Mouse (Mus musculus) stomach, postnatal 0 days (tissue): ENCODE data around the gene Fgfr2. TPM values are rescaled to one million over a fixed set of nuclear protein-coding genes. Genes with fewer than 3 reads are reported as not detected.

Experiments
- ATAC-seq: fragments of 200-750 bp; cut with Nextera tagmentation; 2 replicates; pipeline ENCODE4 v1.8.0; 2017; ENCODE audit not compliant: low FRiP score, low TSS enrichment
- DNase-seq: peaks from one replicate; pipeline ENCODE4 v3.0.0-alpha.2; 2016; ENCODE audit warnings: low spot score
- H3K27ac ChIP-seq: fragments of 300-500 bp; sonication (generic); replicated peaks from 2 replicates; pipeline ENCODE4 v1.5.1; 2014; ENCODE audit warnings: mild to moderate bottlenecking, control low read depth
- H3K27me3 ChIP-seq: fragments of 300-500 bp; sonication (generic); 2 replicates; pipeline ENCODE4 v1.6.1; 2014; ENCODE audit warnings: low read length; ENCODE audit not compliant: control insufficient read depth, insufficient read depth
- H3K36me3 ChIP-seq: fragments of 300-500 bp; sonication (generic); 2 replicates; pipeline ENCODE4 v1.6.1; 2014; ENCODE audit warnings: low read length, mixed read lengths; ENCODE audit not compliant: control insufficient read depth, insufficient read depth
- H3K4me1 ChIP-seq: fragments of 300-500 bp; sonication (generic); replicated peaks from 2 replicates; pipeline ENCODE4 v1.6.1; 2014; ENCODE audit warnings: antibody characterized with exemption; ENCODE audit not compliant: control insufficient read depth, insufficient read depth
- H3K4me2 ChIP-seq: fragments of 300-500 bp; sonication (generic); replicated peaks from 2 replicates; pipeline ENCODE4 v1.6.1; 2014; ENCODE audit warnings: low read depth, mild to moderate bottlenecking, control low read depth, moderate library complexity
- H3K4me3 ChIP-seq: fragments of 300-500 bp; sonication (generic); 2 replicates; pipeline ENCODE4 v1.5.1; 2014; ENCODE audit warnings: low read depth, low read length, control low read depth
- H3K9ac ChIP-seq: fragments of 300-500 bp; sonication (generic); 2 replicates; pipeline ENCODE4 v1.6.1; 2014; ENCODE audit warnings: mild to moderate bottlenecking, low read length, control low read depth, mixed read lengths
- H3K9me3 ChIP-seq: fragments of 300-500 bp; sonication (generic); 2 replicates; pipeline ENCODE4 v1.6.1; 2016; ENCODE audit warnings: low read length; ENCODE audit not compliant: control insufficient read depth
- CTCF ChIP-seq: IDR thresholded peaks from 2 replicates; pipeline ENCODE4 v1.5.1; 2016; ENCODE audit warnings: antibody characterized with exemption, low read depth, mild to moderate bottlenecking, moderate library complexity
- EP300 ChIP-seq: optimal IDR thresholded peaks from 2 replicates; pipeline ENCODE3; 2016; ENCODE audit warnings: antibody characterized with exemption
- WGBS: fragments of 180-500 bp; shearing (Covaris S2); extraction: QIAGEN DNeasy Blood & Tissue Kit; methylation state at CpG from one replicate; pipeline ENCODE4 v1.1.7; 2014; 5-methylcytosine and 5-hydroxymethylcytosine counted together
- polyA plus RNA-seq: library from polyadenylated mRNA; unstranded; fragments of >200 nt; fragmentation: Nextera tagmentation; extraction: Ambion mirVana; gene quantifications from 2 replicates; pipeline ENCODE4 v1.2.1, GENCODE M21; 2015

Gene Fgfr2
- polyA plus RNA-seq, 1 experiment from 2014 or later = 60.8 TPM

DNA sequence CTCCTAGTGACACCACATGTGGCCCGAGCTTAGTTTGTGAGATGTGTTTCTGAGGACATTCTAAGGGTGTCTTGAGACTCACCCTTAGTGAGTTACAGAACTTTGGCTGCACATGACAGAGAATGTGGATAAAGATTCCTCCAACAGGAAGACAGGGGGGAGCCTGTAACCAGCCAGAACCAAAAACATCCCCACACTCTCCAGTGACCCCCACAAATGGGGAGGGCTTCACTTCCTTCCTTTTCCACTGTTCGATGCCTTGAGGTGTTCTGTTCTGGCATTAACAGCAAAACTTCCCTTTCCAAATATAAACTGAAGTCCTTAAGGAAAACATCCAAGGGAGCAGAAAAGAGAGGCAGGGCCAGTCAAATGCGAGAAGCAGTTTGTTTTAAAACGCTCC lies 886.0 kb downstream of the Fgfr2 start:
- Histone ChIP-seq H3K4me1 (peaks cover 2% of the 10 kb centered on the region; the same call in 1 of the 2 replicates), H3K4me3 (no peak overlapping the region), H3K27me3 (no peaks in the 10 kb centered on the region), H3K27ac (peak overlapping the region; percentile 67), H3K4me2 (no peak overlapping the region), H3K9me3 (no peaks in the 10 kb centered on the region), H3K9ac (no peak overlapping the region), H3K36me3 (peaks cover 10% of the 10 kb centered on the region)
- no peak for TF ChIP-seq CTCF
- DNase-seq = no peak
- ATAC-seq = no peak
- 51% methylated on average over 4 of the region's 4 CpGs for WGBS

DNA sequence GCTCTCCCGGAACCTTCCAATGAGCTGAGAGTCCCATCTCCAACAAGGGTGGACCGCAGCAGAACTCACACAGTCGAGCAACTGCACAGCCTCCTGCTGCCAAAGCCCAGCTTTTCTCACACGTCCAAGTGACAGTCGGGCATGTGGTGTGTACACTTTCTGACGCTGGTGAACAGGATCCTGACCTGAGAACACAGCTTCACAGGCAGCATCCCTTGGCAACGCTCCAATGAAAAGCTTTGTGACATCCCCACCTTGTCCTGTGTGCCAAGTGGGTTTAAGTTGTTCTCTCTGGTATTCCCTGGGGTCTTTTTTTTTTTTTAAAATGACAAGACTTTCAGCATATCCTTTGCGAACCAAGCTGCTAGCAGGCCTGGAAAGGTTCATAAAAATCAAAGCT lies 886.4 kb downstream of the Fgfr2 start:
- Histone ChIP-seq H3K4me2 (no peak overlapping the region), H3K27me3 (no peaks in the 10 kb centered on the region), H3K9ac (no peak overlapping the region), H3K4me1 (peaks cover 2% of the 10 kb centered on the region; the same call in 1 of the 2 replicates), H3K36me3 (peaks cover 10% of the 10 kb centered on the region), H3K4me3 (no peak overlapping the region), H3K9me3 (no peaks in the 10 kb centered on the region), H3K27ac (no peak overlapping the region; the same call in 1 of the 2 replicates)
- 64% methylated on average over 8 of the region's 8 CpGs for WGBS
- no peak for TF ChIP-seq CTCF
- no peak for TF ChIP-seq EP300
- ATAC-seq (no peak), DNase-seq (no peak)

DNA sequence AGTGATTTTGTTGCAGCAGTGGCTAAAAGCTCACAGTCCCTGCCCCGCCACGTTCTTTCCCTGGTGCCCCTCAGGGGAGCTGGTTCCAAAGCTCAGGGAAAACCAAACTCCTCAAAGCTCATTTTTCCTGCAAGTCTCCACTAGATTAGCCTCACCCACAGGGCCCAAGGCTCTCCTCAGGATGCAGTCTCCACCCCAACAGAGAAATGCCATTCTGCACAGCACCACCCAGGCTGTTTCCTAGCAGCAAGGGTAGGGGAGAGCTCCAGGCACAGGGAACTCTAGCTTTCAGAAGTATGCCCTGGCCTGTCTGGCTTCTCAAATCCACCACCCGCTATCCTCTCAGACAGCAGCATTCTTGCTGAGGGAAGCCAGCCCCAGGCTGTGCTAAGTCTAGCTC lies 888.9 kb downstream of the Fgfr2 start:
- Histone ChIP-seq H3K4me3 (no peak overlapping the region), H3K4me2 (no peak overlapping the region), H3K9ac (no peak overlapping the region), H3K27ac (peak overlapping the region; percentile 69), H3K36me3 (peaks cover 8% of the 10 kb centered on the region), H3K27me3 (no peaks in the 10 kb centered on the region), H3K4me1 (peaks cover 5% of the 10 kb centered on the region; the same call in 1 of the 2 replicates), H3K9me3 (no peaks in the 10 kb centered on the region)
- WGBS = 46% methylated on average over 3 of the region's 3 CpGs
- no peak for TF ChIP-seq CTCF
- no peak for TF ChIP-seq EP300
- ATAC-seq (no peak; the same call in 1 of the 2 replicates), DNase-seq (no peak)

DNA sequence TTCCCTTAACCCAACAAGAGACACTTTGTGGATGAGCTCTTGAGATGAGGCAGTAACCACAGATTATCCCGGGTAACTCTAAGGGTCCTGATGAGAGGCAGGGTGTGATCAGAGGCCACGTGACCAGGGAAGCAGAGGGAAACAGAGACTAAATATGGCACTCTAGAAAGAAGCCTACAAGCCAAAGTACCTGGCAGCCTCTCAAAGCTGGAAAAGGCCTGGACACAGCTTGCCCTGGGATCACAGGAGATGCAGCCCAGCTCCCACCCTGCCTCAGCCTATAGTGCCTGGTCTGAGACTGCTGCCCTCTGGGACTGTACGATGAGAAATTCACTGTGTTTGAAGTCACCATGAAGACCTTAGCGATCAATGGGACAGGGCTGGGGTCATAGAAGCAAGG lies 889.4 kb downstream of the Fgfr2 start:
- DNase-seq (no peak), ATAC-seq (no peak)
- Histone ChIP-seq H3K4me3 (no peak overlapping the region), H3K36me3 (peaks cover 8% of the 10 kb centered on the region), H3K27ac (peak overlapping the region; percentile 69), H3K27me3 (no peaks in the 10 kb centered on the region), H3K4me2 (no peak overlapping the region), H3K9ac (no peak overlapping the region), H3K4me1 (peaks cover 5% of the 10 kb centered on the region; the same call in 1 of the 2 replicates), H3K9me3 (no peaks in the 10 kb centered on the region)
- WGBS = 68% methylated on average over 4 of the region's 4 CpGs
- TF ChIP-seq CTCF = no peak
- TF ChIP-seq EP300 = no peak

DNA sequence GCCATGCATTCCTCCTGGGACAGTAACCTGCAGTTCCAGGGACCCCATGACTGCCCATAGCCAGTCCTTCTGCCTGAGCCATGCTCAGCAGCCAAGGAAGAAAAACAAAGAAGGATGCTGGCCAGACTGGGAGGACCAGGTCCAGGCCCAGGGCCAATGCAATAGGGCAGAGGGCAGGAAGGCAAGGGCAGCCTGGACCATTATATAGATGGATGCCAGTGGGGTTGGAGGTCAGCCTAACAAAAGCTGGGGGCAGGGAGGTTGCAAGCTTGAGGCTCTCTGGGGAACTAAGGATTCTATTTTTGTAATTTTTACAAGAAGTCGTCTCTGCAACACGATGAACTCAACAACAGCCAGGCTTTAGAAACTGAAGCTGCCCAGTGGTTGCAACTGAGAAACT lies 890.2 kb downstream of the Fgfr2 start:
- ATAC-seq (no peak), DNase-seq (no peak)
- H3K9ac ChIP-seq = no peak overlapping the region
- H3K4me1 ChIP-seq = peaks cover 5% of the 10 kb centered on the region; the same call in 1 of the 2 replicates
- H3K9me3 ChIP-seq = no peaks in the 10 kb centered on the region
- WGBS = 18% methylated on average over 2 of the region's 2 CpGs
- no peak overlapping the region for H3K4me3 ChIP-seq
- peak overlapping the region; percentile 45; the same call in 1 of the 2 replicates for H3K27ac ChIP-seq
- H3K27me3 ChIP-seq = no peaks in the 10 kb centered on the region
- no peak overlapping the region for H3K4me2 ChIP-seq
- H3K36me3 ChIP-seq = peaks cover 5% of the 10 kb centered on the region
- TF ChIP-seq CTCF = no peak
- no peak for TF ChIP-seq EP300

DNA sequence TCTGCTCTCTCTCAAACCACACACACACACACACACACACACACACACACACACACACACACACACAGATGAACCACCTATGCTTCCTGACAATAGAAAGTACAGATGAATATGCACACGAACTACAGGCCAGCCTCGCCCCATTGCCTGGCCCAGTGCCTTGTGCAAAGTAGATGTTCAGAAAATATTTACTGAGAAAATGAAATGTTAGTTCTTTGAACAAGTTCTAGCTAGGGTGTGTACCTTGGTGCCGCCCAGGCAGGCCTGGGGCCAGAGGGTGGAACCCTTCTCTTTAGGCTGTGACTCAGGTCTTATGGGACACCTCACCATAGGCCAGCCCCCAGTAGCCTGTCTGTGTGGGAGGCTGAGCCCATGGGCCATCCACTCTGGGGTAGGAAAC lies 891.7 kb downstream of the Fgfr2 start:
- ATAC-seq (peak; percentile 88), DNase-seq (peak; percentile 70)
- no peaks in the 10 kb centered on the region for H3K36me3 ChIP-seq
- peaks cover 9% of the 10 kb centered on the region; the same call in 1 of the 2 replicates for H3K4me1 ChIP-seq
- H3K27ac ChIP-seq = peak overlapping the region; percentile 58; the same call in 1 of the 2 replicates
- no peaks in the 10 kb centered on the region for H3K27me3 ChIP-seq
- TF ChIP-seq CTCF = no peak
- TF ChIP-seq EP300 = no peak
- no peak overlapping the region for H3K4me2 ChIP-seq
- WGBS = 53% methylated on average over 3 of the region's 3 CpGs
- no peak overlapping the region for H3K4me3 ChIP-seq
- no peaks in the 10 kb centered on the region for H3K9me3 ChIP-seq
- H3K9ac ChIP-seq = no peak overlapping the region
